Mouse (Mus musculus): ENCODE results near the gene Nucb1.

DNA sequence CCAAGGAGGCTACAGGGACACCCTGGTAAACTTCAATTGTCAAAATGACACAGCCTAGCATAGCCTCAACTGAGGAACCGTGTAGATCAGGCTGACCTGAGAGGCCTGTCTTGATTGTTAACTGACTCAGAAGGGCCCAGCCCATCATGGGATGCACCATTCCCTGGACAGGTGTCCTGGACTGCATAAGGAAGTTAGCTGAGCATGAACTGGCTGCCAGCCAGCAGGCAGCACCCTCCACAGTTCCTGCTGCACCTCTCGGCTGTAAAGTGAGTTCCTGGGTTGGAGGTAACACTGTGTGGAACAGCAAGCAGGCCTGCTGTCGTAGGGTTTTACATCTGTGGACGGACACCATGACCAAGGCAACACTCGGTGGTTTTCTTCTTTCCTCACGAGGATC lies 2.6 kb downstream of the Nucb1 start:
- TF ChIP-seq CTCF (IDR thresholded peaks at IDR 0.05; ENCODE audit: extremely low read depth, insufficient read depth, low read length): no peak
- TF ChIP-seq POLR2A (IDR thresholded peaks at IDR 0.05; ENCODE audit: extremely low read depth, insufficient read depth, low read length): no peak

Measured in cortical plate, adult 2 months (tissue).